ENCODE assay signal across 13 mouse cellular contexts in the genomic region with DNA sequence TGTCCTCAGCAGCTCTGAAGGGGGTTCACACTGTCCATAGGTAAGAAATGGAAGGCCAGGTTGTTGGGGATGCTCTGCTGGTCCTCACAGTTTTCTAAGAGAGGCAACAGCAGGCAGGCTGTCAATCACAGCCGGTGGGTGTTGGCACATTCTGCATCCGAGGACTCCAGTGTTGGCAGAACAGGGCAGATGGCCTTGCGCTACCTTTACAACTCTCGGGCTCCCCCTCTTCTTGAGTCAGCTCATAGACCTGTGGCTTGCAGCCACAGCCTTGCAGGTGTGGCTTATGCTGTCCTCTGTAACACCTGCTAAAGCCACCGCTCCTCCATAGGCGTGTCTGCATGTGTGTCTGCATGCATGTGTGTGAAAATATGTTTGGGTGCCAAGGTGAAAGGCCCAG.
"Had no signal": no experiment of that assay in that cellular context is flagged by ENCODE, and none has a peak within 500 bp of the region (broad histone marks: within the 10 kb centered on the region; RNA-seq: fewer than 3 reads in every experiment).

No protein-coding gene starts in this region.

- ATAC-seq: midbrain, embryonic 15.5 days had no signal

- H3K4me3 ChIP-seq: left cerebral cortex, adult 2 months; limb, embryonic 13.5 days; midbrain, embryonic 15.5 days; neural tube, embryonic 13.5 days; stomach, embryonic 15.5 days had no signal

- H3K4me1 ChIP-seq: midbrain, embryonic 15.5 days had no signal

- H3K4me2 ChIP-seq: limb, embryonic 13.5 days; midbrain, embryonic 11.5 days; midbrain, embryonic 15.5 days; neural tube, embryonic 13.5 days; stomach, embryonic 15.5 days had no signal

- H3K9me3 ChIP-seq: midbrain, embryonic 15.5 days; stomach, embryonic 15.5 days had no signal

- DNase-seq: kidney, adult 8-10 months; kidney, postnatal 25 days; lung, adult 18-20 months; lung, postnatal 4 days; right cerebral cortex, postnatal 14 days; thymus, postnatal 36 days had no signal

- H3K27ac ChIP-seq: left cerebral cortex, adult 2 months; limb, embryonic 13.5 days; liver, embryonic 14.5 days; midbrain, embryonic 15.5 days; neural tube, embryonic 13.5 days; stomach, embryonic 15.5 days had no signal

- H3K27me3 ChIP-seq: limb, embryonic 13.5 days; midbrain, embryonic 15.5 days; stomach, embryonic 15.5 days had no signal

- H3K9ac ChIP-seq: limb, embryonic 13.5 days; liver, embryonic 14.5 days; midbrain, embryonic 15.5 days; neural tube, embryonic 13.5 days; stomach, embryonic 15.5 days had no signal

- H3K36me3 ChIP-seq: limb, embryonic 13.5 days; midbrain, embryonic 15.5 days; neural tube, embryonic 13.5 days; stomach, embryonic 15.5 days had no signal
